Mouse (Mus musculus): ENCODE results near the gene Dusp1. TPM values are rescaled to one million over a fixed set of nuclear protein-coding genes. Genes with fewer than 3 reads are reported as not detected.

Dusp1 gene
- total RNA-seq, 4 experiments from 2014 or later, result 21.6 to 50.5 (median 28.7) TPM

DNA sequence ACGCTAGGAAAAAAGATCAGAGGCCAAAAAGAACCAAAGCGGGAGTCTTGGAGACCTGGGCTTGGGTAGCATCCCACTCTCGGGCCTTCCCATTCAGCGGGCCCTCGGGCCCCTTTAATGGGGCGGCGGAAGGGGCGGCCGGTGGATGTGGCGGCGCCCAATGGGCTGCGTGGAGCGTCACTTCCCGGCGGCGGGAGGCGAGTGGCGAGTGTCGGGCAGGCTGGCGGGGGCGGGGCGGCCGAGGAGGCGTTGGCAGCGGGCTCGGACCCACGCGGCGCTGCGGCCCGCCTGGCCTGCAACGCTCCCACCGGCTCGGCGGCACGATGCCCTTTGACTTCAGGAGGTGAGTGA lies 663 bp downstream of the Dusp1 start, which contains the start of gene Ergic1:
Ergic1 (plus strand) TSS at position 200 of the 351 bp plus-strand sequence.
- DNase-seq (ENCODE audit: low spot score in 2 of 2), result peak; percentile 79 to 85

DNA sequence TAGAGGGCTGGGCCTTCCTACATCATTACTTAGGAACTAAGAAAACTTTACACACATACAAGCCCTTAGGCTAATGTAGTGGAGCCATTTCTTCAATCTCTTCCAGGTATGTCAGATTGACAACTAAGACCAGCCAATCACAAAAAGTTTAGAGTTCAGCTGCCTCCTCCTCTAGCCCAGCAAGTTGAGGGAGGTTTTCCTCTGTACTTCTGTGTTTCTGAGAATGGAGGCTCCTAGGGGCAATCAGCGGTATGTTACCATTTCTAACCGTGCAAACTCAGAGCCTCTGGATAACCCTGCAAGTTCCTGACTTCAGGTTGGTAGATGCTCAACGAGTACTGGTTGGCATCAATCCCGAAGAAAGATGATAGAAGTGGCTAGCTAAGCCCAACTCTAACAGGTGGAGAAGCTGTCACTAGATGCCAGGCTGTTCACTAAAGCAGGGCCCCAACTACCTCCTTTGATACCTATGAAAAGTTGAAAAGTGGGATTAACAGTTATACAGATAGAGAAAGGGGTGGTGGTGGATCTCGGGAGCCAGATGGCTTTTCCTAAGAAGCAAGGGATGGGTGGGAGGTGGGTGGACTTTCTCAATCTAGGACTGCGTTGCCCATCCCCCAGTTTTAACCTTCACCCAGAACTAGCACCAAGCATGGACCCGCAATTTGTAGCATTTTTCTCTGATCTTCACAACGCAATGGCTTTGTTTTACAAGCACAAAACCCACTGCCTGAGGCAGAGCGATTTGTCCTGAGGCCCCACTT lies 1.2 kb downstream of the Dusp1 start:
- no peak for DNase-seq (ENCODE audit: low spot score in 2 of 2)

DNA sequence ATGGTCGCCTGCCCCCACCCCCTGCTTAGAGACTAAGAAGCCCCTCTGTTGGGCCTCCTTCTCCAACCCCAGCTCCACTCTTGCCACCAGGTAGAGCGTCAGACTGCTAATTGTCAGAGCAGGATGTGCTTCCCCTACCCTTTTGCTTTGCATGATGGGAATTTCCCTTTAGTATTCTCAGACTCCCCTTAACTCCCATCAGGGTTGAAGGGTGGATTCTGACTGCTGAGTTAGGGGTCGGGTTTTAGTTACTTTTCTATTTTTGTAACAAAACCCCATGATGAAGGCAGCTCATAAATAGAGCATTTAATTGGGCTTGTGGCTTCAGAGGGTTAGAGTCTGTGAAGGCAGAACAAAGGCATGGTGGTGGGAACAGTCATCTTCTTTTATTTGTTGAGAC lies 8.9 kb downstream of the Dusp1 start:
- DNase-seq (ENCODE audit: low spot score in 2 of 2), result no peak

GRCm38 (mm10) chr17:26551104-26551503 lies 10.8 kb downstream of the Dusp1 start:
- DNase-seq (ENCODE audit: low spot score in 2 of 2), result no peak

DNA sequence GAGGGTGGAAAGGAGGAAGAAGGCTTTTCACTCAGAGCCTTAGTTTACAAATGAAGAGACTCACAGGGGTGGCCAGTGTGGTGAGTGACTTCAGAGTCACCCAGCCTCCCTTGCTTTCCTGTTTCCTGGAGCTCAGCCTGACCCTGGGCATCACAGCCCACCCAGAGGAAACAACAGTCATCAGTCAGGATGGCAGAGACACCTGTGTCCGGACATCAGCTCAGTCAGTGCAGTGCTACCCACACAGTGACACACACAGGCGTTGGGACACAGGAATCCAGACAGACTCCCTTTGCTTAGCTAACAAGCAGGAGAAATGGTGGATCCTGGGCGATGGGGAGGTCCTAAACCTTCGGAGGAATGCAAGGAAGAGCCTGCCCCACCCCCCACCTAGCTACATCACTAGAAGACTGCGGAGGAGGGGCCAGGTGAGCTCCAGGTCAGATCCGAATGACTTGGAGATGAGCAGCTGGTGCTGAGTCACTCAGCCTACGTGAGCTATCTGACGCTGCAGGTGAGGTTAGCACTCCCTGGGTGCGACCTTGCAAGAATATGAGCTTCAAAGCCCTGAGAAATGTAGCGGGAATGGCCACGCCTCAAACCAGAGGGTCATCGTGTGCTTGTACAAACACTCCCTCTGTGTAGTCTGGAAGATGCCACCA lies 12.6 kb downstream of the Dusp1 start:
- no peak for DNase-seq (ENCODE audit: low spot score in 2 of 2)

DNA sequence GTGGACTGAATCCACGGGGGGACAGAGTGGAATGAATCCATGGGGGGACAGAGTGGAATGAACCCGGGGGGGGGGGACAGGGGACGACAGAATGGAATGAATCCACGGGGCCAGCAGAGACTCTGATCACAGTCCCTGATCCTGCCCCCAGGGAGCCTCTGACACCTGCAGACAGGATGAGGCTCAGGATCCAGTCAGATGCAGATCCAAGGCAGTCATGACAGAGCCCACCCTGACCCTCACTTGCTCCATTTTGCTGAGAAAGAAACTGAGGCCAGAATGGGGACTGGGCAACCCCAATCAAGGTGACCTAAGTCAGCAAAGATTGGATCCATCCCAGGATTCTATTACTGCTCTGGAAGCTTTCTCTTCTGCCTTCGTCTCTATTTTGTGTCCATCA lies 13.4 kb downstream of the Dusp1 start:
- DNase-seq (ENCODE audit: low spot score in 2 of 2), result no peak

- no peak for DNase-seq (ENCODE audit: low spot score in 2 of 2)
These were observed 14.2 kb downstream of the Dusp1 start for GRCm38 (mm10) chr17:26547771-26548170.

DNA sequence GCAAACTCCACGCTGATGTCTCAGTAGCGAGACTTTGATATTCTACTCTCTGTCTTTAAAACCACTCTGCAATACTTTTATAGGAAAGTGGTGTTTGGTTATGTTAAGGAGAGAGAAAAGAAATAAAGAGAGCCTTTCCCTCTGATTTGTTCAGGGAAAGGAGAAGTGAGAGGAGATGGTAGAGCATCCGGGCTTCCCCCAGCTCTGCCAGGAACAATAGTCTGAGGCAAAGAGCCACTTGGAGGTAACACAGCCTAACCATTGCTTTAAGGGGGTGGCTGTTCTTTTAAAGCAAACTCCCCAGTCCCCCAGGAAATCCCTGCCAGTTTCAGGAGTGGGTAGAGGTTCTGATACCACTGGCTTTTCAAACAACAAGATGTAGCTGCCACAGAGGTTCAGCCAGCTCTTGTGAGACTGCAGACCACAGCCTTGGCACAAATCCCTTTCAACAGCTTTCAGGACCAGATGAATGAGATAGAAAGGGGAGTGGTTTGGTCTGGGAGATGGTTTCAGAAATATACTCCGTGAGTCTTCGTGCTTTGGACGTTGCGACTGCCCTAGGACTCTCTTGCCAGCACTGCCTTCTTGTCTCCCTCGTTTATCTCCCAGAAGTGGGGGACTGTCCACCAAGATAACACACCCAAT lies 17.5 kb downstream of the Dusp1 start:
- DNase-seq (ENCODE audit: low spot score in 2 of 2), result no peak

DNA sequence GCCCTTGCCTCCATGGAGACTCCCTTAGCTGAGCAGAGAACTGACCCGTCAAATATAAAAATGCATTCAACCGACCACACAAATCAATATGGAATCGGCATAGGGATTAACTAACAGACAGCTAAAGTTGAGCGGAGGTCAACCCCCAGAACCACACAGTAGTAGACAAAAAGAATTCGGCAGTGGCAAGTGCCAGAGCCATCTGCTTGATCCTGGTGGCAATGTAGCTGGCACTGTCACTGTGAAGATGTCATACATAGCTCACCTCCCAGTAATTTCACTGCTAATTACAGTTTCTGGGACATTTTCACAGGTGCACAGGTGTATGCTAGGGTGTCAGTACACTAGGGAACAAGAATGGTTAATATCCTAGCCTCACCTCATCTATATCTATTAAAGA lies 21.8 kb downstream of the Dusp1 start:
- DNase-seq (ENCODE audit: low spot score in 2 of 2), result no peak

- no peak for DNase-seq (ENCODE audit: low spot score in 2 of 2)
These were observed 24.0 kb downstream of the Dusp1 start for GRCm38 (mm10) chr17:26537722-26538471.

GRCm38 (mm10) chr17:26535251-26536136 lies 26.4 kb downstream of the Dusp1 start:
- no peak for DNase-seq (ENCODE audit: low spot score in 2 of 2)

DNA sequence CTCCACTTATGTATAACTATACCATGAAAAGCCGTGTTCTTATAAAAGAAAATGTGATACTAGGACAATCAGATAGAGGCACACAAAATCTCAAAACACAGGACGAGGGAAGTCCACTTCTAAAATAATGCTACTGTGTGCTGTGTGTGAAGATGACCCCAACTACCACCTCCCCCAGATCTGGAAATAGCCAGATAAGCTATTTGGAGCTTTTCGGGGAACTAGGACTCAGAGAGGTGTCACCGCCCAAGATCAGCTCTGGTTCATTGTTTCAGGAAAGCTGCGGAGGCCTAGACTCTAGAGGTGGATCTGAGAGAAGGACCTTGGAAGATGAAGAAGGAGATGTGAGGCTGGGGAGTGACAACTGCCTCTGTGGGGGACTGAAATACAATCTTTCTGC lies 27.2 kb downstream of the Dusp1 start:
- no peak for DNase-seq (ENCODE audit: low spot score in 2 of 2)

- DNase-seq (ENCODE audit: low spot score in 2 of 2), result no peak
These were observed 28.0 kb downstream of the Dusp1 start for GRCm38 (mm10) chr17:26533871-26534372.

- no peak for DNase-seq (ENCODE audit: low spot score in 2 of 2)
These were observed 29.4 kb downstream of the Dusp1 start for GRCm38 (mm10) chr17:26532476-26533045.

DNA sequence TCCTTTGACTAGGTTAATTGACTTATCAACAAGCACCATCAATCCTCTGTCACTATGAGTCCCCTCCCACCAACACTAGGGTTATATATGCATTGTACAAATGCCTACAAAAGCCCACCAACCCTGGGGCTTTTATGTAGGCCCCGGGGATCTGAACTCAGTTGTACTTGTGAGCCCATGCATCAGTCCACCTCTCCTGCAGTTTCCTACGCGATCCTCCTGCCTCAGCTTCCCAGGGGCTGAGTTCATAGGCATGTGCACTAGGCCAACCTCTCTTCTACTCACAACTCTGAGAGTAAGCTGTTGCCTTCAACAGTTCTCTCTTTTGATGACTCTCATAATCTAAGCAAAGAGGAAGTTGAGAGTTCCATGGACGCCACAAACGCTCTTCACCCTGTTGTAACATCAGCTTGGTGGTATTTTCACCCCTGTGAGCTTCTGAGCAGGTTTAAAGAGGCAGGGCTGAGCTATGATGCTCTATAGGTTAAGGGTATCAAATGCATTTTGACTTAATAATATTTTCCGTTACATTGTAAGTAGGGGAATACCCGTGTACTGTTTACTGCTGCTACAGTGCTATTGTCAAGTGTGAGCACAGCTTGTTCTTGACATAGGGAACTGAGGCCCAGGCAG lies 30.4 kb downstream of the Dusp1 start:
- no peak for DNase-seq (ENCODE audit: low spot score in 2 of 2)

DNA sequence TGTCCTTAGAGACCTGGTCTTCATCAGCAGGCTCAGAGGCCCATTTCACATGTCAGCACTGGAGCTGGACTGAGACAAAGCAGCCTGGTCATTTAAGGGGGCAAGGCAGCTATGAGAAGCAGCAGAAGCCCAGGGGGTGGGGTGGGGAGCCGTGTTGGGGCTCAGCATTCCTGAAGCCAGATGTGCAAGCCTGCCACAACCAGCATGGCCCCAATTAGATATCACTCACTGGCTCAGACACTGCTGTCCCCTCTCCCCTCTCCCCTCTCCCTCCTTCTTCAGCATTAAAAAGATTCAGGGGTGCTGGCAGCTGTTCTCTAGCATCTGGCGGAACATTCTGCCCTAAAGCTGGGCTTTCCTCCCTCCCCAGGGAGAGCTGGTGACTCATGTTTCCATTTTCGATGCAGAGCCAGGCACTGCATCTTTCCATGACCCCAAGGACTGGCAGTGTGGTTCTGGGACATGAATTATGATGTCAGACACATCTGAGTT lies 31.3 kb downstream of the Dusp1 start:
- DNase-seq (ENCODE audit: low spot score in 2 of 2), result no peak

DNA sequence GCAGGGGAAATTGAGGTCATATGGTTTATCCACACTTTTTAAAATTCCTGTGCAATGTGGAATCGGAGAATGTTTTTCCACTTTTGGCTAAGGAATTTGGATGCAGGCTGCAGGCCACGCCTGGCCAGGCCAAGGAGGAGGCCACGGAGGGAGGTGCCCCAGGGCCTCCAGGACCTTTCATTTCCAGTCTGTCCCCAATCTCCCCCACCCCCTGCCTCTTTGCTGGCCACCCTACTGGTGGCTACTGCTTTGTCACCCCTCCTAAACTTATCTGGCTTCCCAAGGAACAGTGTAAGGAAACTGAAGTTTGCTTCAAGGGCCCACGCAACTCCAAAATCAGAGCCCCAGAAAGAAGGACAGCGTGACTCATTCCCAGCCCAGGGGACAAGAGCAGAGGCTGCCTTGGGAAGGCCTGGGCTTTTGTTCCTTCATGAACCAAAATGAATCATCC lies 32.1 kb downstream of the Dusp1 start:
- no peak for DNase-seq (ENCODE audit: low spot score in 2 of 2)

- no peak for DNase-seq (ENCODE audit: low spot score in 2 of 2)
These were observed 33.2 kb downstream of the Dusp1 start for GRCm38 (mm10) chr17:26528751-26529150.

DNA sequence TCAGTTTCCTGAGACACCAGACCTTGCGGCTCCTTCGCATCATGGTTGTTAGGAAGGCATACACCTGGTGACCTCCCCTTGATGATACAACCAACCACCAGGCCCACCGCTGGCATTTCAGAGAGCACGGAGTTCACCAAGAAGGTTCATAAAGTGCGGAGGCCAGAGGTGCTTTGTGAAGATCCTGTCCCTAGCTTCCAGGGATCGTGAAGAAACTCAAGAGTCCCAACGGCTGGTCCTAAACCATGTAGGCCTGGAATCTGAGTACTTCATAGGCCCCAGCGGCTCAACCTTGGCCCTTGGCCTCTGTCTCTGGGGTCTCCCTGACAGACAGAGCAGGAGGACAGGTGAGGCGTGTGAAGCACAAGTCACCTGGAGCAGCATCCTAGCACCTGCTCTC lies 34.6 kb downstream of the Dusp1 start:
- no peak for DNase-seq (ENCODE audit: low spot score in 2 of 2)
